Comparison of ENCODE assay signal across 7 mouse cellular contexts in the genomic region with DNA sequence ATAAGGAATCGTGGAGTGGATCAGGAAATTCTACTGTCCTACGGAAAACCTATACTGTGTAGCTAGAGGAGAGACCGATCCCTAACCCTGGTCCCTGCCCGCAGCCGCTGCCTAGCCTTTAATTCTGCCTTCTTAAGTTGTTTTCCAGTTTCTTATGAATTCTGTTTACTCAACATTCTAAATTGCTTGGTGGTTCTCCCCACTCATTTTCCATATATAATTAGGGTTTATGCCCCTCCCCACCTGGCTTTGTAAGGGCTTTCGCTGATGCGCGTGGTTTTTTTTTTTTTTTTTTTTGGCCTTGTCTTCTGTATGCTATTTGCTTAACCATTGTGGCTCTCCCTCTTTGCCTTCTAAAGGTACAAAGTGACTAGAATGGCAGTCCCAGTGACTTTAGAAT. TPM values are rescaled to one million over a fixed set of nuclear protein-coding genes. Genes with fewer than 3 reads are reported as not detected.
DNase-seq lines count a peak whose midpoint lies in the region; ATAC-seq lines count a peak whose summit lies in the region.

No protein-coding gene starts in this region.

- H3K9ac ChIP-seq in embryonic facial prominence, embryonic 14.5 days (ENCODE audit: low read depth, low read length) = peak overlapping the region; percentile 93
- peak overlapping the region; percentile 89 for H3K9ac ChIP-seq in limb, embryonic 11.5 days (ENCODE audit: low read length)
- peak overlapping the region; percentile 73; the same call in 1 of the 2 replicates for H3K9ac ChIP-seq in stomach, embryonic 15.5 days

- peak overlapping the region; percentile 91 for H3K27ac ChIP-seq in embryonic facial prominence, embryonic 14.5 days (replicated peaks; ENCODE audit: low read depth, low read length)
- no peak overlapping the region; the same call in 1 of the 2 replicates for H3K27ac ChIP-seq in limb, embryonic 11.5 days (replicated peaks; ENCODE audit: low read depth, low read length)
- peak overlapping the region; percentile 99 for H3K27ac ChIP-seq in stomach, embryonic 15.5 days

- H3K36me3 ChIP-seq in megakaryocyte, embryonic 14.5 days (replicated peaks; ENCODE audit: low read length) = peaks cover 26% of the 10 kb centered on the region
- 0 out of 2 replicates have a peak, but pooled peaks cover 15% of the 10 kb centered on the region for H3K36me3 ChIP-seq in embryonic facial prominence, embryonic 14.5 days (ENCODE audit: control insufficient read depth, insufficient read depth, low read length)
- no peaks in the 10 kb centered on the region for H3K36me3 ChIP-seq in limb, embryonic 11.5 days (ENCODE audit: control insufficient read depth, insufficient read depth, low read length)
- H3K36me3 ChIP-seq in stomach, embryonic 15.5 days = no peaks in the 10 kb centered on the region; the same call in 1 of the 2 replicates

- no peak for ATAC-seq in megakaryocyte, adult 5-6 weeks (ENCODE audit: poor library complexity, severe bottlenecking)
- no peak for ATAC-seq in embryonic facial prominence, embryonic 14.5 days (ENCODE audit: low read depth)
- ATAC-seq in limb, embryonic 11.5 days (ENCODE audit: insufficient number of reproducible peaks, low FRiP score, low TSS enrichment, low read depth) = no peak
- ATAC-seq in stomach, embryonic 15.5 days (ENCODE audit: insufficient read depth, low FRiP score, low read depth) = no peak
- no peak for ATAC-seq in erythroid progenitor cell, adult 5-6 weeks (replicated peaks; ENCODE audit: low FRiP score, poor library complexity, severe bottlenecking)

- H3K27me3 ChIP-seq in megakaryocyte, embryonic 14.5 days (replicated peaks) = no peaks in the 10 kb centered on the region
- H3K27me3 ChIP-seq in embryonic facial prominence, embryonic 14.5 days (replicated peaks; ENCODE audit: control insufficient read depth, insufficient read depth, low read length) = no peaks in the 10 kb centered on the region
- H3K27me3 ChIP-seq in limb, embryonic 11.5 days (ENCODE audit: control insufficient read depth, insufficient read depth, low read length) = no peaks in the 10 kb centered on the region
- H3K27me3 ChIP-seq in stomach, embryonic 15.5 days (replicated peaks) = no peaks in the 10 kb centered on the region

- H3K4me3 ChIP-seq in megakaryocyte, embryonic 14.5 days (replicated peaks) = peak overlapping the region; percentile 100
- peak overlapping the region; percentile 97 for H3K4me3 ChIP-seq in embryonic facial prominence, embryonic 14.5 days (ENCODE audit: low read depth, low read length)
- peak overlapping the region; percentile 98 for H3K4me3 ChIP-seq in limb, embryonic 11.5 days (ENCODE audit: low read depth, low read length)
- peak overlapping the region; percentile 75 for H3K4me3 ChIP-seq in stomach, embryonic 15.5 days (replicated peaks)

- 3% methylated on average over 8 of the region's 8 CpGs for WGBS in embryonic facial prominence, embryonic 14.5 days
- WGBS in limb, embryonic 11.5 days = 10% methylated on average over 8 of the region's 8 CpGs
- under 1% methylated on average over 8 of the region's 8 CpGs for WGBS in stomach, embryonic 15.5 days

- DNase-seq in embryonic facial prominence, embryonic 14.5 days (ENCODE audit: low spot score) = peak; percentile 59
- DNase-seq in limb, embryonic 11.5 days (ENCODE audit: low spot score) = peak; percentile 28
- DNase-seq in cerebellum, postnatal 25 days = no peak

- peaks cover 74% of the 10 kb centered on the region for H3K4me1 ChIP-seq in megakaryocyte, embryonic 14.5 days
- H3K4me1 ChIP-seq in embryonic facial prominence, embryonic 14.5 days (ENCODE audit: control insufficient read depth, insufficient read depth, low read length) = peaks cover 37% of the 10 kb centered on the region
- H3K4me1 ChIP-seq in limb, embryonic 11.5 days (ENCODE audit: control insufficient read depth, insufficient read depth, low read length) = peaks cover 12% of the 10 kb centered on the region; the same call in 1 of the 2 replicates
- peaks cover 10% of the 10 kb centered on the region; the same call in 1 of the 2 replicates for H3K4me1 ChIP-seq in stomach, embryonic 15.5 days

- H3K4me2 ChIP-seq in embryonic facial prominence, embryonic 14.5 days (ENCODE audit: low read depth, low read length) = peak overlapping the region; percentile 53
- peak overlapping the region; percentile 66 for H3K4me2 ChIP-seq in limb, embryonic 11.5 days (ENCODE audit: low read depth, severe bottlenecking)
- peak overlapping the region; percentile 65 for H3K4me2 ChIP-seq in stomach, embryonic 15.5 days

- no peaks in the 10 kb centered on the region for H3K9me3 ChIP-seq in megakaryocyte, embryonic 14.5 days
- no peaks in the 10 kb centered on the region for H3K9me3 ChIP-seq in embryonic facial prominence, embryonic 14.5 days (ENCODE audit: control insufficient read depth, low read length)
- H3K9me3 ChIP-seq in limb, embryonic 11.5 days (ENCODE audit: control insufficient read depth, low read length) = no peaks in the 10 kb centered on the region
- H3K9me3 ChIP-seq in stomach, embryonic 15.5 days = no peaks in the 10 kb centered on the region

RNA-seq across cellular contexts. Expression of a gene that starts 0.6 kb away (rescaled TPM):
- 31.3 and 34.2 TPM in 2 replicates for polyA plus RNA-seq in megakaryocyte, embryonic 14.5 days (2012; ENCODE audit: insufficient read depth, low replicate concordance)
- total RNA-seq in megakaryocyte, adult 5-6 weeks (2015) = 26.5 and 30.8 TPM in 2 replicates
- total RNA-seq in megakaryocyte, adult 5-6 weeks (2017) = 33.3 and 36.7 TPM in 2 replicates
- 36.8 and 41.4 TPM in 2 replicates for polyA plus RNA-seq in embryonic facial prominence, embryonic 14.5 days (2014; fragmentation: Nextera tagmentation; extraction: Ambion mirVana)
- polyA plus RNA-seq in limb, embryonic 11.5 days (2014; fragmentation: Nextera tagmentation; extraction: Ambion mirVana) = 19.1 and 20.3 TPM in 2 replicates
- polyA plus RNA-seq in stomach, embryonic 15.5 days (2015; fragmentation: Nextera tagmentation; extraction: Ambion mirVana) = 16.4 and 30.4 TPM in 2 replicates
- 13.4 and 14.4 TPM in 2 replicates for total RNA-seq in erythroid progenitor cell, adult 5-6 weeks (2015; ENCODE audit: low replicate concordance)
- total RNA-seq in erythroid progenitor cell, adult 5-6 weeks (2017; ENCODE audit: low replicate concordance) = 7.6 and 48.4 TPM in 2 replicates

RNA-seq across cellular contexts. Expression of a gene that starts 1.4 kb away (rescaled TPM):
- 147 and 205 TPM in 2 replicates for polyA plus RNA-seq in megakaryocyte, embryonic 14.5 days (2012; ENCODE audit: insufficient read depth, low replicate concordance)
- total RNA-seq in megakaryocyte, adult 5-6 weeks (2015) = 288 and 354 TPM in 2 replicates
- 165 and 181 TPM in 2 replicates for total RNA-seq in megakaryocyte, adult 5-6 weeks (2017)
- polyA plus RNA-seq in embryonic facial prominence, embryonic 14.5 days (2014; fragmentation: Nextera tagmentation; extraction: Ambion mirVana) = 464 and 480 TPM in 2 replicates
- 295 TPM in 2 replicates for polyA plus RNA-seq in limb, embryonic 11.5 days (2014; fragmentation: Nextera tagmentation; extraction: Ambion mirVana)
- 386 and 427 TPM in 2 replicates for polyA plus RNA-seq in stomach, embryonic 15.5 days (2015; fragmentation: Nextera tagmentation; extraction: Ambion mirVana)
- total RNA-seq in erythroid progenitor cell, adult 5-6 weeks (2015; ENCODE audit: low replicate concordance) = 181 and 214 TPM in 2 replicates
- total RNA-seq in erythroid progenitor cell, adult 5-6 weeks (2017; ENCODE audit: low replicate concordance) = 134 and 191 TPM in 2 replicates

RNA-seq across cellular contexts. Expression of a gene that starts 29.4 kb away (rescaled TPM):
- 0.17 and 1.7 TPM in 2 replicates for polyA plus RNA-seq in megakaryocyte, embryonic 14.5 days (2012; ENCODE audit: insufficient read depth, low replicate concordance)
- not detected in 2 replicates for total RNA-seq in megakaryocyte, adult 5-6 weeks (2015)
- total RNA-seq in megakaryocyte, adult 5-6 weeks (2017) = not detected in 2 replicates
- polyA plus RNA-seq in embryonic facial prominence, embryonic 14.5 days (2014; fragmentation: Nextera tagmentation; extraction: Ambion mirVana) = 0.18 TPM in 1 of 2 replicates, not detected in the other
- polyA plus RNA-seq in limb, embryonic 11.5 days (2014; fragmentation: Nextera tagmentation; extraction: Ambion mirVana) = not detected in 2 replicates
- not detected in 2 replicates for polyA plus RNA-seq in stomach, embryonic 15.5 days (2015; fragmentation: Nextera tagmentation; extraction: Ambion mirVana)
- not detected in 2 replicates for total RNA-seq in erythroid progenitor cell, adult 5-6 weeks (2015; ENCODE audit: low replicate concordance)
- 3.2 TPM in 1 of 2 replicates, not detected in the other for total RNA-seq in erythroid progenitor cell, adult 5-6 weeks (2017; ENCODE audit: low replicate concordance)

Comparison
In these comparisons a context has a peak if more than half of its experiments do, and no peak if none do; other contexts are left out.
1. DNase-seq: peak in embryonic facial prominence, embryonic 14.5 days (single experiment) and limb, embryonic 11.5 days (single experiment); none in cerebellum, postnatal 25 days (0 of 2).
2. Peak in every context shown above with its lines, with median percentiles within 50 percentile points of each other: H3K4me3 ChIP-seq, H3K4me2 ChIP-seq and H3K9ac ChIP-seq.